Mouse (Mus musculus): Measurements from ENCODE around the gene Gm13289. TPM values are rescaled to one million over a fixed set of nuclear protein-coding genes. Genes with fewer than 3 reads are reported as not detected.
"Not testable (repeated sequence)": the region's sequence is repeated elsewhere in the genome, so short reads cannot be mapped to it uniquely, and the experiment has no call there.

Gene Gm13289
- polyA plus RNA-seq, 1 experiment = not detected

- H3K4me1 ChIP-seq (ENCODE audit: control insufficient read depth, insufficient read depth, insufficient read length, low read length); H3K4me3 ChIP-seq (ENCODE audit: insufficient read depth, low read depth, low read length); H3K27ac ChIP-seq (replicated peaks; ENCODE audit: low read depth, low read length): not testable (repeated sequence)
These were observed 14.4 kb upstream of the Gm13289 start for GRCm38 (mm10) chr4:88762341-88762740.

DNA sequence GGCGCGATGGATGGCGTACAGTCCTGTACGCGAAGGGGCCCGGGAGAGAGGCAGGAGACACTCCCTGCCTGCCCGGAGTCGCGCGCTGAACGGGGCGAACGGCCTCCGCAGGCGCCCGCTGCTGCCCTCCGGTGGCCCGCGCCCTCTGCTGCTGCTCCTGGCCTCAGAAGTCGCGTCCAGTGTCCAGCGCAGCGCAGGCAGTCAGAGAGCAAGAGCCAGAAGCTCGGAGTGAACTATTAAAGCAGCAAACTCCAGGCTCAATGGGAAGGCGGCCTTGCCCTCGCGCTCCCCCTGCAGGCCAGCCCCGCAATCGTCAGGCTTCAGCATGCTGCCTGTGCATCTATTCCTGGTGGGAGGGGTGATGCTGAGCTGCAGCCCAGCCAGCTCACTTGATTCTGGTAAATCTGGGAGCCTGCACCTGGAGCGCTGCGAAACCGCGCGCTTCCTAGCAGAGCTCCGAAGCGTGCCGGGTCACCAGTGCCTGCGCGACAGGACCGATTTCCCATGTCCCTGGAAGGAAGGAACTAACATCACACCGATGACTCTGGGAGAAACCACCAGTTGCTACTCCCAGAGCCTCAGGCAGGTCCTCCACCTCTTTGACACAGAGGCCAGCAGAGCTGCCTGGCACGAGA, 13.2 kb upstream of the Gm13289 start:
- H3K4me3 ChIP-seq (ENCODE audit: insufficient read depth, low read depth, low read length) = peak overlapping the region; percentile 44
- H3K4me1 ChIP-seq (ENCODE audit: control insufficient read depth, insufficient read depth, insufficient read length, low read length); H3K27ac ChIP-seq (replicated peaks; ENCODE audit: low read depth, low read length): not testable (repeated sequence)

DNA sequence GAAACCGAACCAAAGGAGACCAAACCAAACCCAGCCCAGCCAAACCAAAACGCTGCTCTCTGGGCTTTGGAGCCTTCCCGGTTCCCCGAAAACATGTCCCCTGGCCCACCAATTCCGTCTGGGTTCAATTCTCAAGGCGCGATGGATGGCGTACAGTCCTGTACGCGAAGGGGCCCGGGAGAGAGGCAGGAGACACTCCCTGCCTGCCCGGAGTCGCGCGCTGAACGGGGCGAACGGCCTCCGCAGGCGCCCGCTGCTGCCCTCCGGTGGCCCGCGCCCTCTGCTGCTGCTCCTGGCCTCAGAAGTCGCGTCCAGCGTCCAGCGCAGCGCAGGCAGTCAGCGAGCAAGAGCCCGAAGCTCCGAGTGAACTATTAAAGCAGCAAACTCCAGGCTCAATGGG, 3.2 kb upstream of the Gm13289 start, which contains the start of gene Gm13290:
Gene Gm13290, plus strand, starts transcription at position 301 of the 400 bp plus-strand sequence.
- not testable (repeated sequence) for H3K4me1 ChIP-seq (ENCODE audit: control insufficient read depth, insufficient read depth, insufficient read length, low read length); H3K4me3 ChIP-seq (ENCODE audit: insufficient read depth, low read depth, low read length)

DNA sequence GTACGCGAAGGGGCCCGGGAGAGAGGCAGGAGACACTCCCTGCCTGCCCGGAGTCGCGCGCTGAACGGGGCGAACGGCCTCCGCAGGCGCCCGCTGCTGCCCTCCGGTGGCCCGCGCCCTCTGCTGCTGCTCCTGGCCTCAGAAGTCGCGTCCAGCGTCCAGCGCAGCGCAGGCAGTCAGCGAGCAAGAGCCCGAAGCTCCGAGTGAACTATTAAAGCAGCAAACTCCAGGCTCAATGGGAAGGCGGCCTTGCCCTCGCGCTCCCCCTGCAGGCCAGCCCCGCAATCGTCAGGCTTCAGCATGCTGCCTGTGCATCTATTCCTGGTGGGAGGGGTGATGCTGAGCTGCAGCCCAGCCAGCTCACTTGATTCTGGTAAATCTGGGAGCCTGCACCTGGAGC, 2.8 kb downstream of the Gm13289 start, which contains the start of gene Gm13272:
Gene Gm13272, plus strand, starts transcription at position 301 of the 400 bp plus-strand sequence.
- H3K4me1 ChIP-seq (ENCODE audit: control insufficient read depth, insufficient read depth, insufficient read length, low read length); H3K4me3 ChIP-seq (ENCODE audit: insufficient read depth, low read depth, low read length); H3K27ac ChIP-seq (replicated peaks; ENCODE audit: low read depth, low read length): not testable (repeated sequence)

More for the DNA sequence above, 3.2 kb upstream of the Gm13289 start, which contains the start of gene Gm13290:
- H3K27ac ChIP-seq (replicated peaks; ENCODE audit: low read depth, low read length) = not testable (repeated sequence)

- H3K4me1 ChIP-seq (ENCODE audit: control insufficient read depth, insufficient read depth, insufficient read length, low read length); H3K4me3 ChIP-seq (ENCODE audit: insufficient read depth, low read depth, low read length); H3K27ac ChIP-seq (replicated peaks; ENCODE audit: low read depth, low read length): not testable (repeated sequence)
These were observed 3.6 kb downstream of the Gm13289 start for GRCm38 (mm10) chr4:88780320-88780719.

DNA sequence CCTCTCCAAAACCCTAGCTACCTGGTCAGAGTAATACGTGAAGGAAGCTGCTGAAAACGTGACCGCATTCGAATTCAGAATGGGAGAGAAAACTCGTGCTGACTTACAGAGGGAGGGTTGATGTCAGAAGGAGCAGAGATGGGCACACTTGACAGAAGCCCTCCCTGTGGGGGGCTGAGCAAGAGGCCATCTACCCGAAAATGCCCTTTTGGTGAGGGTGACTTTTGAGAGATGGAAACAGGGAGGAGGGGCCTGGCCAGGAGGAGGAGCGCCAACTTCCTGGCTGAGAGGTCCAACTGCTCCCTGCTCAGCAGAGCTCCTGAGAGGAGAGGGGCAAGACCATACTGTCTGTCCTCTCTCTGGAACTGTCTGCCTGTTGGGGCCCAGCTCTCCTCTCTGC, 5.1 kb downstream of the Gm13289 start, which contains the start of gene Ifnz:
Gene Ifnz, plus strand, starts transcription at position 301 of the 400 bp plus-strand sequence.
- Histone ChIP-seq H3K4me3 (ENCODE audit: insufficient read depth, low read depth, low read length) (peak within 1 kb of the TSS; percentile 48), H3K27ac (replicated peaks; ENCODE audit: low read depth, low read length) (peak within 1 kb of the TSS; percentile 56)

GRCm38 (mm10) chr4:88782335-88782734, 5.6 kb downstream of the Gm13289 start:
- Histone ChIP-seq H3K27ac (replicated peaks; ENCODE audit: low read depth, low read length) (peak overlapping the region; percentile 56), H3K4me3 (ENCODE audit: insufficient read depth, low read depth, low read length) (peak overlapping the region; percentile 48)
- H3K4me1 ChIP-seq (ENCODE audit: control insufficient read depth, insufficient read depth, insufficient read length, low read length) = not testable (repeated sequence)

More for the DNA sequence above, 5.1 kb downstream of the Gm13289 start, which contains the start of gene Ifnz:
- H3K4me1 ChIP-seq (ENCODE audit: control insufficient read depth, insufficient read depth, insufficient read length, low read length) = not testable (repeated sequence)

DNA sequence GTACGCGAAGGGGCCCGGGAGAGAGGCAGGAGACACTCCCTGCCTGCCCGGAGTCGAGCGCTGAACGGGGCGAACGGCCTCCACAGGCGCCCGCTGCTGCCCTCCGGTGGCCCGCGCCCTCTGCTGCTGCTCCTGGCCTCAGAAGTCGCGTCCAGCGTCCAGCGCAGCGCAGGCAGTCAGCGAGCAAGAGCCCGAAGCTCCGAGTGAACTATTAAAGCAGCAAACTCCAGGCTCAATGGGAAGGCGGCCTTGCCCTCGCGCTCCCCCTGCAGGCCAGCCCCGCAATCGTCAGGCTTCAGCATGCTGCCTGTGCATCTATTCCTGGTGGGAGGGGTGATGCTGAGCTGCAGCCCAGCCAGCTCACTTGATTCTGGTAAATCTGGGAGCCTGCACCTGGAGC, 8.7 kb downstream of the Gm13289 start, which contains the start of gene Gm13276:
Gene Gm13276, plus strand, starts transcription at position 301 of the 400 bp plus-strand sequence.
- not testable (repeated sequence) for H3K27ac ChIP-seq (replicated peaks; ENCODE audit: low read depth, low read length); H3K4me1 ChIP-seq (ENCODE audit: control insufficient read depth, insufficient read depth, insufficient read length, low read length); H3K4me3 ChIP-seq (ENCODE audit: insufficient read depth, low read depth, low read length)

- H3K27ac ChIP-seq (replicated peaks; ENCODE audit: low read depth, low read length); H3K4me1 ChIP-seq (ENCODE audit: control insufficient read depth, insufficient read depth, insufficient read length, low read length): not testable (repeated sequence)
These were observed 11.7 kb downstream of the Gm13289 start, which contains the start of gene Gm13277 for GRCm38 (mm10) chr4:88788402-88788801. Gene Gm13277 (plus strand): TSS chr4:88788632.

GRCm38 (mm10) chr4:88791250-88791649, 14.5 kb downstream of the Gm13289 start, which contains the start of gene Gm13278:
Gene Gm13278 (plus strand): TSS chr4:88791550.
- not testable (repeated sequence) for H3K27ac ChIP-seq (replicated peaks; ENCODE audit: low read depth, low read length); H3K4me3 ChIP-seq (ENCODE audit: insufficient read depth, low read depth, low read length); H3K4me1 ChIP-seq (ENCODE audit: control insufficient read depth, insufficient read depth, insufficient read length, low read length)

More at GRCm38 (mm10) chr4:88788402-88788801, 11.7 kb downstream of the Gm13289 start, which contains the start of gene Gm13277:
- not testable (repeated sequence) for H3K4me3 ChIP-seq (ENCODE audit: insufficient read depth, low read depth, low read length)

- not testable (repeated sequence) for H3K4me1 ChIP-seq (ENCODE audit: control insufficient read depth, insufficient read depth, insufficient read length, low read length); H3K4me3 ChIP-seq (ENCODE audit: insufficient read depth, low read depth, low read length); H3K27ac ChIP-seq (replicated peaks; ENCODE audit: low read depth, low read length)
These were observed 17.4 kb downstream of the Gm13289 start, which contains the start of gene Gm13275 for GRCm38 (mm10) chr4:88793936-88794675. Gene Gm13275 (plus strand): TSS chr4:88794487.

DNA sequence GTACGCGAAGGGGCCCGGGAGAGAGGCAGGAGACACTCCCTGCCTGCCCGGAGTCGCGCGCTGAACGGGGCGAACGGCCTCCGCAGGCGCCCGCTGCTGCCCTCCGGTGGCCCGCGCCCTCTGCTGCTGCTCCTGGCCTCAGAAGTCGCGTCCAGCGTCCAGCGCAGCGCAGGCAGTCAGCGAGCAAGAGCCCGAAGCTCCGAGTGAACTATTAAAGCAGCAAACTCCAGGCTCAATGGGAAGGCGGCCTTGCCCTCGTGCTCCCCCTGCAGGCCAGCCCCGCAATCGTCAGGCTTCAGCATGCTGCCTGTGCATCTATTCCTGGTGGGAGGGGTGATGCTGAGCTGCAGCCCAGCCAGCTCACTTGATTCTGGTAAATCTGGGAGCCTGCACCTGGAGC, 20.4 kb downstream of the Gm13289 start, which contains the start of gene Gm13279:
Gene Gm13279, plus strand, starts transcription at position 301 of the 400 bp plus-strand sequence.
- H3K4me1 ChIP-seq (ENCODE audit: control insufficient read depth, insufficient read depth, insufficient read length, low read length); H3K4me3 ChIP-seq (ENCODE audit: insufficient read depth, low read depth, low read length); H3K27ac ChIP-seq (replicated peaks; ENCODE audit: low read depth, low read length): not testable (repeated sequence)

DNA sequence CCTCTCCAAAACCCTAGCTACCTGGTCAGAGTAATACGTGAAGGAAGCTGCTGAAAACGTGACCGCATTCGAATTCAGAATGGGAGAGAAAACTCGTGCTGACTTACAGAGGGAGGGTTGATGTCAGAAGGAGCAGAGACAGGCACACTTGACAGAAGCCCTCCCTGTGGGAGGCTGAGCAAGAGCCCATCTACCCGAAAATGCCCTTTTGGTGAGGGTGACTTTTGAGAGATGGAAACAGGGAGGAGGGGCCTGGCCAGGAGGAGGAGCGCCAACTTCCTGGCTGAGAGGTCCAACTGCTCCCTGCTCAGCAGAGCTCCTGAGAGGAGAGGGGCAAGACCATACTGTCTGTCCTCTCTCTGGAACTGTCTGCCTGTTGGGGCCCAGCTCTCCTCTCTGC, 22.6 kb downstream of the Gm13289 start, which contains the start of gene Gm13285:
Gene Gm13285, plus strand, starts transcription at position 301 of the 400 bp plus-strand sequence.
- not testable (repeated sequence) for H3K4me3 ChIP-seq (ENCODE audit: insufficient read depth, low read depth, low read length); H3K27ac ChIP-seq (replicated peaks; ENCODE audit: low read depth, low read length); H3K4me1 ChIP-seq (ENCODE audit: control insufficient read depth, insufficient read depth, insufficient read length, low read length)

DNA sequence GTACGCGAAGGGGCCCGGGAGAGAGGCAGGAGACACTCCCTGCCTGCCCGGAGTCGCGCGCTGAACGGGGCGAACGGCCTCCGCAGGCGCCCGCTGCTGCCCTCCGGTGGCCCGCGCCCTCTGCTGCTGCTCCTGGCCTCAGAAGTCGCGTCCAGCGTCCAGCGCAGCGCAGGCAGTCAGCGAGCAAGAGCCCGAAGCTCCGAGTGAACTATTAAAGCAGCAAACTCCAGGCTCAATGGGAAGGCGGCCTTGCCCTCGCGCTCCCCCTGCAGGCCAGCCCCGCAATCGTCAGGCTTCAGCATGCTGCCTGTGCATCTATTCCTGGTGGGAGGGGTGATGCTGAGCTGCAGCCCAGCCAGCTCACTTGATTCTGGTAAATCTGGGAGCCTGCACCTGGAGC, 26.2 kb downstream of the Gm13289 start, which contains the start of gene Gm13287:
Gene Gm13287, plus strand, starts transcription at position 301 of the 400 bp plus-strand sequence.
- H3K4me1 ChIP-seq (ENCODE audit: control insufficient read depth, insufficient read depth, insufficient read length, low read length); H3K4me3 ChIP-seq (ENCODE audit: insufficient read depth, low read depth, low read length); H3K27ac ChIP-seq (replicated peaks; ENCODE audit: low read depth, low read length): not testable (repeated sequence)

DNA sequence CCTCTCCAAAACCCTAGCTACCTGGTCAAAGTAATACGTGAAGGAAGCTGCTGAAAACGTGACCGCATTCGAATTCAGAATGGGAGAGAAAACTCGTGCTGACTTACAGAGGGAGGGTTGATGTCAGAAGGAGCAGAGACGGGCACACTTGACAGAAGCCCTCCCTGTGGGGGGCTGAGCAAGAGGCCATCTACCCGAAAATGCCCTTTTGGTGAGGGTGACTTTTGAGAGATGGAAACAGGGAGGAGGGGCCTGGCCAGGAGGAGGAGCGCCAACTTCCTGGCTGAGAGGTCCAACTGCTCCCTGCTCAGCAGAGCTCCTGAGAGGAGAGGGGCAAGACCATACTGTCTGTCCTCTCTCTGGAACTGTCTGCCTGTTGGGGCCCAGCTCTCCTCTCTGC, 28.5 kb downstream of the Gm13289 start, which contains the start of gene Gm13288:
Gene Gm13288, plus strand, starts transcription at position 301 of the 400 bp plus-strand sequence.
- not testable (repeated sequence) for H3K4me1 ChIP-seq (ENCODE audit: control insufficient read depth, insufficient read depth, insufficient read length, low read length); H3K4me3 ChIP-seq (ENCODE audit: insufficient read depth, low read depth, low read length); H3K27ac ChIP-seq (replicated peaks; ENCODE audit: low read depth, low read length)

All from brown adipose tissue, adult 24 weeks (tissue).